Mouse (Mus musculus): ENCODE data around the gene Capn5. TPM values are rescaled to one million over a fixed set of nuclear protein-coding genes. Genes with fewer than 3 reads are reported as not detected.
"Not testable (repeated sequence)": the region's sequence is repeated elsewhere in the genome, so short reads cannot be mapped to it uniquely, and the experiment has no call there.

Gene Capn5
- total RNA-seq (2017) = 0.76 to 2.3 TPM in 2 of 3 replicates, not detected in the other

DNA sequence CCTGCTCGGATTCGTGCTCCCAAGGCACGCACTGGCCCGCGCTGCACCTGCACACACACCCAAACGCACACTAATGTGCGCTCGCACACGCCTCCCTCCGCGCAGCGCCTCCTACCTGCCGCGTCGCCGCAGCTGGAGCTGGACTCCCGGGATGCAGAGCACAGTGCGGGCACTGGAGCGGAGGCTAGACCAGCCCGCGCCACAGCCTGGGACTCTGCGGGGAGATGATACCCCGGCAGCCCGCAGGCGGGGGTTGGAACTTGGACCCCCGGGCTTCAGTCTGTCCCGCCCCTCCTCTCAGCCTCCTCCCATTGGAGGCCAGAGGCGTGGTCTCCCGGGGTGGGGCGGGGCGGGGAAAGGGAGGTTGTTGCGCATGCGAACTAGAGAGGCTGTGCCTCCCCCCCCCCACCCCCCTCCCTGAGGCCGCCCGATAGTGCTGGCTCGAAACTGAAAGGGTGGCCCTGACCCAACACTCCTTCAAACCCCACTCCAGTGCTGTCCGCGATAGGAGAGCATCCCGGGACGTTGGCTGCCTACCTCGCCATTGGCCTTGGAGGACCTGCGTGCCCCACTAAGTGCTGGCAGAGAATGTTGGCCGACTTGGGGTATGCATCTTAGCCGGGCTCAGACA lies at the start of gene Capn5:
Gene Capn5, minus strand, starts transcription at position 346 of the 631 bp plus-strand sequence.
- peak; percentile 56 for ATAC-seq (replicated peaks; ENCODE audit: insufficient number of reproducible peaks, low FRiP score, low TSS enrichment, poor library complexity, severe bottlenecking)

- no peak for ATAC-seq (replicated peaks; ENCODE audit: insufficient number of reproducible peaks, low FRiP score, low TSS enrichment, poor library complexity, severe bottlenecking)
Measured at GRCm38 (mm10) chr7:98223796-98224195, 45.7 kb upstream of the Capn5 start.

DNA sequence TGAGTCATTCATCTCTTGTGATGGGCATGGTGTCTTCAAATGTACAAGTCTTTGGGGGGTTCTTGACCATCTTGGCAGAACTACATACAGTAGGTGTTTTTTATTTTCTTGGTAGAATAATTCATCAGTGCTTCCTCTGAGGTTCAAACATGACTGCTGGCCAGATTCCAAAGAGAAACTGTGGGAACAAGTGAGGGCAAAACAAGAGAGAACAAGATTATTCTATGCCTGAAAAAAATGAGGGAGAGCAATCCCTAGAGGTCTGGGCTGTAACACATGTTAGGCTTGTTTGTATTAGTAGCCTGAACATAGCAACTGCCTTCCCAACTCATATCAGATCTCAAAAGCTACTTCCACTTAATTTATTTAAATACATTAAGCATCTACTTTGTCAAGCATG lies 38.6 kb upstream of the Capn5 start:
- no peak for ATAC-seq (replicated peaks; ENCODE audit: insufficient number of reproducible peaks, low FRiP score, low TSS enrichment, poor library complexity, severe bottlenecking)

GRCm38 (mm10) chr7:98202946-98203345 lies 24.9 kb upstream of the Capn5 start:
- no peak for ATAC-seq (replicated peaks; ENCODE audit: insufficient number of reproducible peaks, low FRiP score, low TSS enrichment, poor library complexity, severe bottlenecking)

GRCm38 (mm10) chr7:98201493-98202028 lies 23.5 kb upstream of the Capn5 start:
- ATAC-seq (replicated peaks; ENCODE audit: insufficient number of reproducible peaks, low FRiP score, low TSS enrichment, poor library complexity, severe bottlenecking) = no peak

DNA sequence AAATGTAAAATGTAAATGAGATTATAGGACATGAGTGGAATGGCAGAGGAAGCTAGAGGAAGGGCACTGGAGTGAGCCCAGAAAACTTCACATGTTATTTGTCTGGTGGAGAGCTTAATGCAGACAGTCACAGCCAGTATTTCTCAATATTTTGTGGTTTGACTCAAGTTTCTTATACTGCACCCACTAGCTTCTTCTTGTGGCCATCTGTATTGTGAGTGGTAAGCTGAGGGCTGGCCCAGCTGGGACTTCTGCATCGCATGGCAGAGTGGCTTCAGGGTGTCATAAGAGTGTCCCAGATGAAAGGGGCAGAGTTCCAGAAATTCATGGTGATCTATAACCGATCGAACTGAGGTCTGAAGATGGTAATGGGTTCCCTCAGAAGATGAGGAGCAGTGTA lies 22.3 kb upstream of the Capn5 start:
- ATAC-seq (replicated peaks; ENCODE audit: insufficient number of reproducible peaks, low FRiP score, low TSS enrichment, poor library complexity, severe bottlenecking) = no peak

- no peak for ATAC-seq (replicated peaks; ENCODE audit: insufficient number of reproducible peaks, low FRiP score, low TSS enrichment, poor library complexity, severe bottlenecking)
Measured at GRCm38 (mm10) chr7:98199381-98199780, 21.3 kb upstream of the Capn5 start, which contains the start of gene B3gnt6. B3gnt6 (minus strand) TSS chr7:98199481.

DNA sequence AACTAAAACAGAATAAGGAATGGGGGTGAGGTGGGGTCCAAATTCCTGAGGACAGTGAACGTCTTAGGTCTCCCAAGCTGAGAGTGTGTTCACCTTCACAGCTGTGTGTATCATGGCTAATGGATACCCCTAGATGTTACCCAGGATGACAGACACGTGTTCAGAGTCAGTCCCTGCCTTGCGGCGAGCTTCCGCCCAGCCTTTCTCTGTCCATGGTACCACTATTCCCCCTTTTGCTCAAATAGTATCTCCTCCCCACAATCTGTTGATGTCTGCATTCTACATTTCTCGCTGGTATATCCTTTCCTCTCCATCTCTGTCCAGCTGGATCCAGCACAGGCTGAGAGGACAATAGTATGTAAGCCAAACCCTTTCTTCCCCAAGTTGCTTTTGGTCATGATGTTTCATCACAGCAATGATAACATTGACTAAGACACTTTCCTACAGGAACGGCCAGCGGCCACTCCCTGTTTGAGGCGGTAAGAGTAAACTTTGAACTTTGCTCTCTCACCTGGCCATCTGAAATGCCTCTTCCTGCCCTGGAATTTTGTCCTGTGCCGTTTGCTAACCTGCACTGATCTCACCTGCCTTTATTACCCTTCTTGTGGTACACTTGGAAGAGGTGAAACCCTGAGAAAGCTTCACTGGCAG lies 17.2 kb upstream of the Capn5 start:
- ATAC-seq (replicated peaks; ENCODE audit: insufficient number of reproducible peaks, low FRiP score, low TSS enrichment, poor library complexity, severe bottlenecking) = no peak

DNA sequence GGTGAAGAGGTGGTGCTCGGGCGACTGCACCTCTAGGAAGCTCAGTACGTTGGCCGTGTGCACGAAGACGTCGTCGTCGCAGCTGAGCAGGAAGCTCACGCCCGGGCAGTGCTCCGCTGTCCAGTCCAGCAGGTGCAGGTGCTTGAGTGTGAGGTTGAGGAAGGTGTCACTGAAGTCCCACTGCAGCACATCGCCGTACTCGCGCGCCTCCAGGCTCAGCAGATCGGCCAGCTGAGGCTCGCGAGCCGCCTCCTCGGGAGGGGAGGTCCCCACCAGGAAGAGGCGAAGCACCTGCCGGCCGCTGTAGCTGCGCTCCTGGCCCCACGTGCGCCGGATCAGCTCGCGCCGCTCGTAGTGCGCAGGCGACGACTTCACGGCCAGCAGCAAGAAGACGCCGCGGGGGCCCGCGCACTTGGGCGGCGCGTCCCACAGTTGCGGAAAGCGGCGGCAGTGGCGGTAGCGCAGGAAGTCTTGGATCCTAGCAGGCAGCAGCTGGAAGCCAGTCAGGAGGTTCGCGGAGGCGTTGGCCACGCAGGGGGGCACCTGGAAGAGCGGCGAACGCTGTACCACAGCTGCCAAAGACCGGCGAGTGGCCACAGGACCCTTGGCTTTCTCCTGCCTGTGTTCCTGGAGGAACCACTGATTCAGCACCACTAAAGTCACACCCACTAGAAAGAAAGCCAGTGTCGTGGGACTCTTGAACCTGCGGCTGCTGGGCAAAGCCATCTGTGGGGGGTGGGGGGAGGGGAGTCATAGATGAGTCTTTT lies 16.1 kb upstream of the Capn5 start:
- no peak for ATAC-seq (replicated peaks; ENCODE audit: insufficient number of reproducible peaks, low FRiP score, low TSS enrichment, poor library complexity, severe bottlenecking)

GRCm38 (mm10) chr7:98193515-98194025 lies 15.5 kb upstream of the Capn5 start:
- peak; percentile 24; the same call in 1 of the 2 replicates for ATAC-seq (replicated peaks; ENCODE audit: insufficient number of reproducible peaks, low FRiP score, low TSS enrichment, poor library complexity, severe bottlenecking)

DNA sequence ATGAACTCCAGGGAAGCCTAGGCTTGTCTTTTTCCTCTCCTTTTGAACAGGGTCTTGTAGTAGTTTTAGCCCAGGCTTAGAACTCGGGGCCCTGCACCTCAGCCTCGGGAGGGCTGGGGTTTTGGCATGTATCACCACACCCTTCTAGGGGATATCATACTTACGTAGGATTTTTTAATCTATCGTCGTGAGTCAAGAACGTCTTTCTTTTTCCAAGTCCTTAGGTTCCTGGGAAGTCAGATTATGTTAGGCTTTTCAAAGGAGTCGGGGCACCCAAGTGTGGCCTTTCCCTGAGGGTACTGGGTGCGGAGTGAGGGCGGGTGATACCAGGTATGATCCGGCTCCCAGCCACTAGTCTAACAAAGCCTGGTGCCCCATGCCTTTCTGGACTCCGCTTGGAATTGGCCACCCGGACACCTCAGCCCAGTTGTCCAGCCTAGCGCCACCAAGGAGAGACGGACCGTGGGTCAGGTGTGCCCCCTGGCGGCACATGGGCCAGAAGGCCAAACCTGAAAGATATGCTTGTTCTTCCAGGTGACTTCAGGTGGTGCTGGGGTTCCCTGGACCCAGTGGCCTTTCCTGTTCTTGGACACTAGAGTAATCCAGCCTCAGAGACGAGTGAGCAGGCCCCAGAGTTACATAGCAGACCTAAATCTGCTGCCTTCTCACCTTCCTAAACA lies 13.6 kb upstream of the Capn5 start:
- ATAC-seq (replicated peaks; ENCODE audit: insufficient number of reproducible peaks, low FRiP score, low TSS enrichment, poor library complexity, severe bottlenecking) = no peak

DNA sequence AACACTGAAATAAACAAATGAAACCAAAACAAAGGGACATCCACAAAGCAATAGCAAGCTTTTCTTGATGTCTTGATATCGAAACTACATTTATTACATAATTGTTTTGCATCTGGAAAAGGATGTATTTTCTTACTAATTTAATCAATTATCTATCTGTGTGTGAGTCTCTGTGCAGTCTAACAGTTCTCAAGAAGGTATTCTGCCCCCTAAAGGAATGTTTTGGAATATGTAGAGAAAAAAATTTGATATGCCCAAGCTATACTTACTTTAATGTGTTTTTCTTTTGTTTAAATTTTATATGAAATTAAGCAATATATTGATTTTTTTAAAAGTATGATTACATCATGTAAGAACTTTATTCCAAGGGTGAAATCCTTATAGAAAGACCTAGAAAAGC lies 12.5 kb upstream of the Capn5 start:
- ATAC-seq (replicated peaks; ENCODE audit: insufficient number of reproducible peaks, low FRiP score, low TSS enrichment, poor library complexity, severe bottlenecking) = no peak

- no peak for ATAC-seq (replicated peaks; ENCODE audit: insufficient number of reproducible peaks, low FRiP score, low TSS enrichment, poor library complexity, severe bottlenecking)
Measured at GRCm38 (mm10) chr7:98189745-98190144, 11.7 kb upstream of the Capn5 start.

GRCm38 (mm10) chr7:98188680-98189079 lies 10.6 kb upstream of the Capn5 start:
- no peak for ATAC-seq (replicated peaks; ENCODE audit: insufficient number of reproducible peaks, low FRiP score, low TSS enrichment, poor library complexity, severe bottlenecking)

- no peak for ATAC-seq (replicated peaks; ENCODE audit: insufficient number of reproducible peaks, low FRiP score, low TSS enrichment, poor library complexity, severe bottlenecking)
Measured at GRCm38 (mm10) chr7:98188238-98188637, 10.2 kb upstream of the Capn5 start.

DNA sequence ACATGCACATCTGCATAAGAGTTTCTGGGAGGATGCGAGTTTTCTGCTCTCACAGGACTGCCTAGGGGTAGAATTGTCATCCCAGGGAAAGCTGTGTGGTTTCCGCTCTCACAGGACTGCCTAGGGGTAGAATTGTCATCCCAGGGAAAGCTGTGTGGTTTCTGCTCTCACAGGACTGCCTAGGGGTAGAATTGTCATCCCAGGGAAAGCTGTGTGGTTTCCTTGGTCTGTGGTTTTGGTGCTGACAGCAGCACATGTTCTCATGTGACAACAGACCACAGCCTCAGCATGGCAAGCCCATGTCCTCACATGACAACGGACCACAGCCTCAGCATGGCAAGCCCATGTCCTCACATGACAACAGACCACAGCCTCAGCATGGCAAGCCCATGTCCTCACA lies 9.3 kb upstream of the Capn5 start:
- not testable (repeated sequence) for ATAC-seq (replicated peaks; ENCODE audit: insufficient number of reproducible peaks, low FRiP score, low TSS enrichment, poor library complexity, severe bottlenecking)

DNA sequence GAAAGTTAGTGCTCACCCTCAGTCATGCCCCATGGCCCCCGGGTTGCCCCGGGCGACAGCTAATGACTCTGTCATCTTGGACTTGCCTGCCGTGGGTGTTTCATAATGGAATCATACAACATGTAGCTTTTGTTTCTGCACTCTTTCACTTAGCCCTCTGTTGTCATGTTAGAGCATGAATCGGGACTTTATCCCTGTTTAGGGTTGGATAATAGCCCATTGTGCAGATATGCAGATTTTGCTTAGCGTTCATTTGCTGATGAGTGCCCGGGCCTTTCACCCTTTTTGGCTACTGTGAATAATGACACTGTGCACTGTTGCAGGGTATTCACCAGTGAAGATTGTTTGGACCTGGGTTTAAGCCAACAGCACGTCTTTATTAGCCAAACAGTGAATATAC lies 8.6 kb upstream of the Capn5 start:
- no peak for ATAC-seq (replicated peaks; ENCODE audit: insufficient number of reproducible peaks, low FRiP score, low TSS enrichment, poor library complexity, severe bottlenecking)

DNA sequence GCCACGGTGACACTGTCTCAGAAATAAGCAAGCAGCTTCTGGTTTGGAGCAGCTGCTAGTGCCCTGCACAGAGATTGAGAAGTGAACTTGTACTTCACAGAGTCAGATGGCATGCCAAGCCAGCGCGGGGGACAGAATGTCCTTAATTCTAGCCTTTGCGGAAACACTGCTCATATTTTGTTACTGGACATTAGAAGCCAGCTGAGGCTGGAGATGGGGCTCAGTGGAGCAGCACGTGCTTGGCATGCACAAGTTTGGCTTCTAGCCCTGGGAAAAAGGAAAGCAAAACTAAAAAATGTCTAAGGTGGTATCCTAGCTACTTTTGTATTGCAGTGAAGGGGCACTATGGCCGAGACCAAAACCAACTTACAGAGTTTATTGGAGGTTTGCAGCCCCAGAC lies 7.3 kb upstream of the Capn5 start:
- no peak for ATAC-seq (replicated peaks; ENCODE audit: insufficient number of reproducible peaks, low FRiP score, low TSS enrichment, poor library complexity, severe bottlenecking)
